Mouse (Mus musculus) heart, postnatal 0 days (tissue): Measurements from ENCODE around the gene Prss38. TPM values are rescaled to one million over a fixed set of nuclear protein-coding genes. Genes with fewer than 3 reads are reported as not detected.

Experiments
- ATAC-seq: fragments of 200-750 bp; cut with Nextera tagmentation; 2 replicates; pipeline ENCODE4 v1.8.0; 2017; ENCODE audit warnings: low read depth, moderate number of reproducible peaks, moderate library complexity; ENCODE audit not compliant: insufficient read depth
- DNase-seq: peaks from one replicate; pipeline ENCODE4 v3.0.0-alpha.2; 2016; ENCODE audit warnings: low spot score
- H3K27ac ChIP-seq: fragments of 300-500 bp; sonication (generic); 2 replicates; pipeline ENCODE4 v1.5.1; 2014; ENCODE audit warnings: low read depth, mild to moderate bottlenecking
- H3K27me3 ChIP-seq: fragments of 300-500 bp; sonication (generic); 2 replicates; pipeline ENCODE4 v1.6.1; 2014; ENCODE audit warnings: low read length, mixed read lengths; ENCODE audit not compliant: control insufficient read depth, insufficient read depth
- H3K36me3 ChIP-seq: fragments of 300-500 bp; sonication (generic); replicated peaks from 2 replicates; pipeline ENCODE4 v1.6.1; 2014; ENCODE audit warnings: low read length, mixed read lengths; ENCODE audit not compliant: control insufficient read depth, insufficient read depth
- H3K4me1 ChIP-seq: fragments of 300-500 bp; sonication (generic); 2 replicates; pipeline ENCODE4 v1.6.1; 2014; ENCODE audit warnings: antibody characterized with exemption; ENCODE audit not compliant: control insufficient read depth, insufficient read depth
- H3K4me2 ChIP-seq: fragments of 300-500 bp; sonication (generic); 2 replicates; pipeline ENCODE4 v1.6.1; 2014; ENCODE audit warnings: low read depth, mild to moderate bottlenecking, low read length, moderate library complexity
- H3K4me3 ChIP-seq: fragments of 300-500 bp; sonication (generic); 2 replicates; pipeline ENCODE4 v1.5.1; 2014; ENCODE audit warnings: low read depth, low read length
- H3K9ac ChIP-seq: fragments of 300-500 bp; sonication (generic); replicated peaks from 2 replicates; pipeline ENCODE4 v1.6.1; 2014; ENCODE audit warnings: low read depth, low read length, mixed read lengths
- H3K9me3 ChIP-seq: fragments of 300-500 bp; sonication (generic); replicated peaks from 2 replicates; pipeline ENCODE4 v1.6.1; 2016; ENCODE audit warnings: low read length; ENCODE audit not compliant: control insufficient read depth
- CTCF ChIP-seq: IDR thresholded peaks from 2 replicates; pipeline ENCODE4 v1.5.1; 2016; ENCODE audit warnings: antibody characterized with exemption, control low read depth, low read depth
- EP300 ChIP-seq: IDR thresholded peaks from 2 replicates; pipeline ENCODE4 v1.6.1; 2016; ENCODE audit warnings: antibody characterized with exemption, low read depth
- WGBS: fragments of 180-500 bp; shearing (Covaris S2); extraction: QIAGEN DNeasy Blood & Tissue Kit; methylation state at CpG from one replicate; pipeline ENCODE4 v1.1.7; 2014; 5-methylcytosine and 5-hydroxymethylcytosine counted together
- polyA plus RNA-seq: library from polyadenylated mRNA; unstranded; fragments of >200 nt; fragmentation: Nextera tagmentation; extraction: Ambion mirVana; gene quantifications from 2 replicates; pipeline ENCODE4 v1.2.1, GENCODE M21; 2015
- total RNA-seq: library from RNA; depleted of rRNA; stranded (reverse); fragments of >200 nt; gene quantifications from 2 replicates; pipeline ENCODE4 v1.2.3, GENCODE M21; 2014; ENCODE audit warnings: low replicate concordance

Gene Prss38
- total and polyA plus RNA-seq, 2 experiments from 2014 or later: not detected

GRCm38 (mm10) chr11:59364007-59364406 is 11.4 kb downstream of the Prss38 start:
- Histone ChIP-seq H3K4me2 (no peak overlapping the region), H3K36me3 (no peaks in the 10 kb centered on the region), H3K9ac (no peak overlapping the region), H3K27me3 (no peaks in the 10 kb centered on the region), H3K4me1 (no peaks in the 10 kb centered on the region), H3K27ac (no peak overlapping the region; the same call in 1 of the 2 replicates), H3K9me3 (no peaks in the 10 kb centered on the region), H3K4me3 (no peak overlapping the region)
- no peak for ATAC-seq
- TF ChIP-seq CTCF (no peak), EP300 (no peak)
- no peak for DNase-seq
- 80% methylated on average over 9 of the region's 9 CpGs for WGBS

GRCm38 (mm10) chr11:59361291-59361690 is 14.2 kb downstream of the Prss38 start:
- no peak for TF ChIP-seq EP300
- no peak for TF ChIP-seq CTCF
- Histone ChIP-seq H3K4me3 (no peak overlapping the region), H3K27ac (no peak overlapping the region), H3K9me3 (no peaks in the 10 kb centered on the region), H3K27me3 (no peaks in the 10 kb centered on the region), H3K9ac (no peak overlapping the region), H3K36me3 (no peaks in the 10 kb centered on the region), H3K4me2 (no peak overlapping the region), H3K4me1 (no peaks in the 10 kb centered on the region)
- 77% methylated on average over 9 of the region's 9 CpGs for WGBS
- no peak for DNase-seq
- no peak for ATAC-seq

- Histone ChIP-seq H3K27ac (no peak overlapping the region), H3K4me3 (no peak overlapping the region), H3K4me1 (no peaks in the 10 kb centered on the region), H3K9me3 (no peaks in the 10 kb centered on the region), H3K27me3 (no peaks in the 10 kb centered on the region), H3K4me2 (no peak overlapping the region), H3K9ac (no peak overlapping the region), H3K36me3 (no peaks in the 10 kb centered on the region)
- WGBS: 63% methylated on average over 11 of the region's 11 CpGs
- DNase-seq: no peak
- ATAC-seq: no peak
- TF ChIP-seq EP300 (no peak), CTCF (no peak)
These were observed 18.6 kb downstream of the Prss38 start for GRCm38 (mm10) chr11:59356874-59357289.

- DNase-seq (no peak), ATAC-seq (no peak)
- no peak for TF ChIP-seq EP300
- no peak overlapping the region for H3K4me3 ChIP-seq
- no peaks in the 10 kb centered on the region for H3K36me3 ChIP-seq
- H3K9me3 ChIP-seq: no peaks in the 10 kb centered on the region
- H3K4me2 ChIP-seq: no peak overlapping the region
- no peak overlapping the region for H3K9ac ChIP-seq
- no peak overlapping the region for H3K27ac ChIP-seq
- 85% methylated on average over 4 of the region's 4 CpGs for WGBS
- no peaks in the 10 kb centered on the region for H3K27me3 ChIP-seq
- no peaks in the 10 kb centered on the region for H3K4me1 ChIP-seq
These were observed 20.7 kb downstream of the Prss38 start for GRCm38 (mm10) chr11:59354793-59355192.

GRCm38 (mm10) chr11:59350326-59350725 is 25.1 kb downstream of the Prss38 start:
- no peak overlapping the region for H3K4me2 ChIP-seq
- no peak overlapping the region for H3K27ac ChIP-seq
- WGBS: 73% methylated on average over 2 of the region's 2 CpGs
- ATAC-seq: no peak
- H3K4me3 ChIP-seq: no peak overlapping the region
- DNase-seq: no peak
- no peaks in the 10 kb centered on the region for H3K36me3 ChIP-seq
- no peak for TF ChIP-seq CTCF
- TF ChIP-seq EP300: no peak
- H3K9ac ChIP-seq: no peak overlapping the region
- 0 out of 2 replicates have a peak, but pooled peaks cover 4% of the 10 kb centered on the region for H3K4me1 ChIP-seq
- no peaks in the 10 kb centered on the region for H3K27me3 ChIP-seq
- H3K9me3 ChIP-seq: no peaks in the 10 kb centered on the region

- Histone ChIP-seq H3K36me3 (no peaks in the 10 kb centered on the region), H3K4me2 (no peak overlapping the region), H3K4me1 (0 out of 2 replicates have a peak, but pooled peaks cover 13% of the 10 kb centered on the region), H3K9me3 (no peaks in the 10 kb centered on the region), H3K9ac (no peak overlapping the region), H3K27me3 (no peaks in the 10 kb centered on the region), H3K27ac (peak overlapping the region; percentile 58), H3K4me3 (no peak overlapping the region)
- ATAC-seq: peak; percentile 72
- peak; percentile 62 for DNase-seq
- 26% methylated on average over 11 of the region's 11 CpGs for WGBS
- TF ChIP-seq CTCF (no peak), EP300 (peak; percentile 68; the same call in 1 of the 2 replicates)
These were observed 29.1 kb downstream of the Prss38 start for GRCm38 (mm10) chr11:59346166-59346910.
